Mouse (Mus musculus) kidney, adult 9 months (tissue): ENCODE measurements around the gene Immp2l.

Source experiments
- DNase-seq: peaks from one replicate; pipeline ENCODE4 v3.0.0; 2022

The Immp2l gene

DNA sequence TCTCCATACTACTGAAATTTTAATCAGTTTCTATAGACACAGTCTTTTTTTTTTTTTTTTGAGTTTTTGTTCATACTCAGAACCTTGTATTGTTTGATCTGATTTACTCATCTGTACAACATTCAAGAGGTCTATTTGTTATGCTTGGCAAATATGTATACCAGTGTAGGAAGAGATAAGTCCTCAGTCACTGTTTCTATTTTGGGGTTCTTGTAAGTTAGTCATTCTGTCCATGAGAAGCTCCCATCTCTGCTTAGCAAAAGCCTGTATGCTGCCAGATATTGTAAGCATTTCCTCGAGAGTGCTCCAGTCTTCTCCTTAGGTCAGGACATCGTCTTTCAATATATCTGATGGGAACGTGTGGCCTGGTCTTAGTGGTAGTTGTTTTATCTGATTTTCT lies 168.9 kb downstream of the Immp2l start:
- no peak for DNase-seq

DNA sequence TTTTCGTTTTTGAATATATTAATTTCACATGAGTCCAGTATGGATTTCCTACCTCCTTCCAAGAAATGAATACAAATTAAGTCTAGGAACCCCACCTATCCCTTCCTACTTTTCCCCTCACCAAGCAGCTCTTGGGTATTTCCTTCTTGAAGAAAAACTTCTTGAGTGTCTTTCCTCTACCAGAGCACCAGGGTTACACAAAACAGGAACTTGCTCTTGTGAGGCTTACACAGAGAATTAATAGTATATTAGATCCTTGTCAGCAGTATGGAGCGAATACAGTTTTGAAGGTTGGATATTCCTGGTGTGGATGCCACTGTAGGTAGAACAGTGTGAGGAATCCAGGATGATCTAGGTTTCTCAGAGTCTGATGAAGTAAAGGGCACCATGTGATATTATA lies 172.5 kb downstream of the Immp2l start:
- no peak for DNase-seq

DNA sequence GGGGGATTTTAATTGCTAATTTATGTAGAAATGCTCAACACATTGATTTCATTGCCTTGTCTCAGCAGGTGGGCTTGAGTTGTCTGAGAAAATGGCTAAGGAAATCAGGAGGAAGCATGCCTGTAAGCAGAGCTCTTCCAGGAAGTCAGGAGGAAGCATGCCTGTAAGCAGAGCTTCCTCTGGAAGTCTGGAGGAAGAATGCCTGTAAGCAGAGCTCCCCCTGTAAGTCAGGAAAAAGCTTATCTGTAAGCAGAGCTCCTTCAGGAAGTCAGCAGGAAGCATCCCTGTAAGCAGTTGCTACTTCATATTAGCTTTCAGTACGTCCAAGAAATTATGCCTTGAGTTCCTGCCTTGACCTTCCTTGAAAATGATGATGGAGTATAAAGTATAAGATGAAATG lies 191.3 kb downstream of the Immp2l start:
- no peak for DNase-seq

DNA sequence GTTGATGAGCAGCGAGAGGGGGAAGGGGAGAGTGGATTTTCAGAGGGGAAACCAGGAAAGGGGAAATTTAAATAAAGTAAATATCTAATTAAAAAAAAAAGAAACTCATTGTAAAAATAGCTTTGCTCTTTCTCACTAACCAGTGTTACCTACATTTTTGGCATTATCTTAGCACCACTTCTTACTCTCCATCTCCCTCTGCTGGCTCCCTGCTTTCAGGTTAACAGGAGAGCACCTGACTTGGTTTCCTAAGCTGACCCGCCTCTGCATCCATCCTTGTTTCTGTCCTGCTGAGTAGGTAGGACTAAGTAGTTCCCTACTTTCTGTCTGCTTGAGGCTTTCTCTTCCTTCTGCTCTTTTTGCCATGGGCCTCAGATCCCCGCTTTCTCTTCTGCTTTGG lies 198.0 kb downstream of the Immp2l start:
- no peak for DNase-seq

DNA sequence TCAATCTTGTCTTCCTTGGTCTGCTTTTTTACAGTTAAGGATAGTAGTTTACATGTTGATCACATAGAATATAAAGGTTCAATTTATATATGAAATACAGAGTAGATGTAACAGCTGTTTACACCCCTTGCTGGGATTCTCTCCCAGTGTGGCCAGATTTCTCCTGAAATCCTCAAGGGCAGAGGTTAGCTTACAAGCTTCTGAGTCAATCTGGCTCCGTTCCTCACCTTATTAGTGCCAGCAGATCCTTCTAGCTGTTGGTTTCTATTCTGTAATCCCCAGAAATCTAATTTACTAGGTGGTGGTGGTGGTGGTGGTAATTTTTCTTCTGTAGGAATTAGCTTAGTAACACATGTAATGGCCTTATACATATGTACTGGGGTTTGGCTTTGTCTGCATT lies 199.8 kb downstream of the Immp2l start:
- no peak for DNase-seq

DNA sequence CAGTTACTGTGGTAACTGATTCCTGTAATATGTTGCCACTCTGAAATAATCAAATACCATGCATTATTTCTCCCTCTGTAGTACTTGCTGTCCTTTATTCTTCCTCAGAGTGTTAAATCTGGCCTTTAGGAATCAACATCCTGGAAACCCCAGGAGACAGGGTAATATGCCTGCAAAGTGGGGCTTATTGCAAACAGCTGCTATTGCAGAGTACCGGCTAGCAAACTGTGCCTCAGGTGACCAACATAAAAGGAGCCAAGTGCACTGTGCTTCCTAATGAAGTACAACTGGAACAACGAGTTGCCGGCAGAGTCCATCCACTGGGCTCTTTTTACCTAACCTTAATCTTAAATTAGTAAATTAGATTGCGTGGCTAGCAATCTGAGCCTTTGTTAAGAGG lies 200.6 kb downstream of the Immp2l start:
- DNase-seq: no peak

DNA sequence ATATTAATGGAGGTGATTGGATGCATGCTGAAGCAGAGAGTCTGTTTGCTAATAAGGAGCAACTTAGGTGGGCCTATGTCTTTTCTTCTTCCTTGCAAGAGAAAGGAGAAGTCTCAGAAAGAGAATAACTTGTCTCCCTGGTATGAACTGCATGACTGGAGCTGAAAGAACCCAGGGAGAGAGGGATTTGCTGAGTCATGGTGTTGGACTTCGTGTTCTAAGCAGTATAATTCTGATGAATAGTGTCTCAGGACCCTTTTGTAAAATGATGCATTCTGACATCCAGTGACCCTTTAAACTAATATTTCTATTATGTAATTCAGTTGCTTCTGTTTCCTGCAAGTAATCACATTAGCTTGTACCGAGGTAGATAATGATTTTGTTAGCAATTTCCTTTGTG lies 208.1 kb downstream of the Immp2l start:
- DNase-seq: no peak

DNA sequence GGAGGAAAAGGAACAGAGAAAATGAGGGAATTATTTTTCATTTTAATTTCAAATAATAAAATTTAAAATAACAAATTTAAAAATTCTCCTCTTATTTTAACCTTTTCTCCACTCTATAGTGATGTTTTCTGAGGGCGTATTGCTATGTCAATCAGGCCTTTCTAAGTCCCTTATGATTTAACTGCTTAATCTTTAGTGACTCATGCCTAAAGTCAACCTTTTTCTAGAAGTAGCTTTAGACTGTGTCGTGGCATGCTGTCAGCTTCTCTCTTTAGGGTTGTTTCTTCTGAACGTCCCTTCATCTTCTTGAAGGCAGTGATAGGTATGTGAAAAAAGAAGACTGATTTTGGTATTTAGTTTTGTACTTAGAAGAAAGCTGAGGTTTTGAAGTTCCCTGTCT lies 214.0 kb downstream of the Immp2l start:
- no peak for DNase-seq

DNA sequence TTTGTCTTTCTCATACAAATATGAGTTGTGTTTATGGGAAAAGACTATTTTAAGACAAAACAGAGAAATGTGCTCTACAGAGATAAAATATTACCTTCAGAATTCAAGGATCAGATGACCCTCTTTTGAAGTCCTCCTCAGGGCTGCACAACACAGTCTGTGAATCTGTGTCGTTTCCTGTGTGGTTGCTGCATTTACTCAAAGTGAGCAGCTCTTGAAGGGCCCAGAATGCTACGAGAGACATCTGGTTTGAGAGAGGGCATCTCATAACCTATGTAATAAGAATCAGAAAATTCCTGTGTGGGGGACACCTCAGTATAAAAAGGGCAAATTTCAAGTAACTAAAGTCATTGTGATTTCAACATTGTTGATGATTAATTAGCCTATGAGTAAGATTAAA lies 217.3 kb downstream of the Immp2l start:
- DNase-seq: no peak

DNA sequence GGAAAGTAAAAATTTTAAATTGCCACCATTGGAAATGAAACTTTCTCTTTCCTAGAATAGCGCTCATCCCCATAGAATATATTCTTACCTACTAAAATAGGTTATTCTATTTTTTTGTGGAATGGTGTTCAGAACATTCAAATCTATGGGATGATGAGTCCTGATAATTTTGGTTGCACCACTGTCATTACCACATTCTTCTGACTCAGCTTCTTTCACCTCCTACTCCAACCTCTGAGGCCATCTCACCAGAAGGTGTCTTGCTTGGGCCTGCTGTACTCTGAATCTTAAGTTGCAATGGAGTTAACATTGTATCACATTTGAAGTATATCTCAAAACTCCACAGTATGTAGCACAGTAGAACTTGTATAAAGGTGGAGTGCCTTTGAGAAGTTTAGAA lies 224.4 kb downstream of the Immp2l start:
- DNase-seq: no peak

DNA sequence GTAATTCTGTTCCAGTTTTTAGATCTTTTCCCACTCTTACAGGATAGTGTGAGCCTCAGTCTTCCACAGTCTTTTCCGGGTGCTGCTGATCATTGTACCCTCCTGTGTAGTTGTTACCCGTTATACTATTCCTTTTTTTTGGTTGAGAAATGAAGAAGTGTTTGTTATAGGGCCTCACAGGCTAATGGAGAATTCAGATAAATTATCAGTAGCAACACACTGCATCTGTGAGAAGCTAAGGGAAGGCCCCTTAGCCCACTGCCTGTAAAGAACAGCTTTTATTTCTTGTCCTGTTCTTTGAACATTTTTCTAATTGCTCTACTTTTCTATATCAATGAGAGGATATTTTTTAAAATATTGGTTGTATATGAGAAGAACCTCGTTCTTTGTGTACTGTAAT lies 226.2 kb downstream of the Immp2l start:
- DNase-seq: no peak

DNA sequence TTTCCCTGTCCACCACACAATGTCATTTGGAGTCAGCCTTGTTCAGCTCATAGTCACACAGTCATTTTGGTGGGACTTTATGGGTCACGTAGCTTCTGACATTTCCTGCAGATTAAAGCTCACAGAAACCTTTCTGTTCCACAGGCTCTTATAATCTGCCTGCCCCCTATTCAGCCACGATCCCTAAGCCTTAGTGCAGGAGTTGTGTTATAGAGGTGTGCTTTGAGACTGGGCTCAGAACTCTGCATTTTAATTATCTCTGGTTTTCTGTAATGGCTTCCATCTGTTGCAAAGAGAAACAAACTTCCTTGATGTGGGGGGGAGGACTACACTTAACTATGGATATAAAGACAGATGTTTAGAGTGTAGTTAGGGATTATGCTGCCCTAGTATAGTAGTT lies 234.0 kb downstream of the Immp2l start:
- DNase-seq: no peak

DNA sequence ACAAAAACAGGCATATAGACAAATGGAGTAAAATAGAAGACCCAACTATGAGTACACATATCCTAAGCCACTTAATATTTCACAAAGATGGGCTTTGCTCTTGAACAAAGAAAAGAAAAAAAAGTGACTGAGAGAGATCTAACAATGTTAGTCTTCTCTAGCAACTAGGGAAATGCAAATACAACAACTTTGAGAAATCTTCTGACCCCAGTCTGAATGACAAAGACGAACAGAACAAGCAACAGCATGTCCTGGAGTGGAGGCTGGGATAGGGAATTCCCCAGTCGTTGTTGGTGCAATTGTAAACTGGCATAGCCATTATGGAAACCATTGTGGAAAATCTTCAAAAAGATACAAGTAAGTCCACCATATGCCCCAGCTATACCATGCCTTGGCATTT lies 235.7 kb downstream of the Immp2l start:
- no peak for DNase-seq

DNA sequence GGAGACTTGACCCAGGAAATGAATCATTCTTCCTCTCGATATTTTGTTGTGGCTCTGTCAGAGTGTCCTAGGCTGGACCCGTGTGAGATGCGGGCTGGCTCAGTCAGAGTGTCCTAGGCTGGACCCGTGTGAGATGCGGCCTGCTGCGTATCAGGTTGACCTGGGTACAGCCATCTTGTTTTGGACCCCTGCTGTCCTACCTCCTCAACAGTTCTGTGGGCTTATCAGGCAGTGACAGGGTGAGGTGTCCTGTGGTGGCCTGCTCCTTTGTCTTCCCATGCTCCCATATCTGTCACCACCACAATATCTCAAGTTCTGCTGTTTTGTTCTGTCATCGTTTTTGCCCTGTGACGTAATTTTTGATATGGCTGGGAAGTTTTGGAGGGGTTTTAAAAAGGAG lies 250.2 kb downstream of the Immp2l start:
- no peak for DNase-seq

DNA sequence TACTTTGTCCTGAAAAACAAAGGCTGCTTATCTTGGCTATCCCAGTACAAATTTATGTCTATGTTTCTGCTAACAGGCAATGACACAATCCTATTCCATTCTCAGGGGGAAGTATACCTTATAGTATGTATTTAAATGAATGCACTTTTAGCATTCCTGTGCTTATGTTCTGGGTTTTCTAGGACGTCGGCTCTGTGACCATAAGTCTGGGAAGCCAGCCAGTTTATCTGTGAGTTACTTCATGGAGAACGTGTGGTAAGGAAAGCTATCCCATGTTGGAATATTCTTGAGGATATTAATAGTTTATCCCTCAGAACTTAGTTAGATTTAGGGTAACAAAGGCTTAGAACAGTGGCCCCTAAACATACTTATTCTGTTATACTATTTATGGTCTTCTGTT lies 251.5 kb downstream of the Immp2l start:
- no peak for DNase-seq

DNA sequence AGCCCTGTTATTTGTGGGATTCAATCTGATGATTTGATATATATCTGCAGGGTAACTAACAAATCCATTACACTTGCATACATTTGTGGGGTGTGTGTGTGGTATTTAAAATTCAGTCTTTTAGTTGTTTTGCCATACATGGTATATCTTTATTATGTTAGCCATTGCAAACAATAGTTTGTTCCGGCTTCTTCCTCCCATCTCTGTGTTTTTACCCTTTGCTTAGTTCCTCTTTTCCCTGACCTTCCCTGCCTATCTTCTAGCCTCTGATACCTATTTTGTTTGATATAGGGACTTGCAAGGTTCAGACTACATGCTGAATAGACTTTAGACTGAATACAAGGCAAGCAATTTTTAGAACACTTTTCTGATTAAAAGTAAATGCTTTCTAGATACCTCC lies 254.0 kb downstream of the Immp2l start:
- DNase-seq: no peak

DNA sequence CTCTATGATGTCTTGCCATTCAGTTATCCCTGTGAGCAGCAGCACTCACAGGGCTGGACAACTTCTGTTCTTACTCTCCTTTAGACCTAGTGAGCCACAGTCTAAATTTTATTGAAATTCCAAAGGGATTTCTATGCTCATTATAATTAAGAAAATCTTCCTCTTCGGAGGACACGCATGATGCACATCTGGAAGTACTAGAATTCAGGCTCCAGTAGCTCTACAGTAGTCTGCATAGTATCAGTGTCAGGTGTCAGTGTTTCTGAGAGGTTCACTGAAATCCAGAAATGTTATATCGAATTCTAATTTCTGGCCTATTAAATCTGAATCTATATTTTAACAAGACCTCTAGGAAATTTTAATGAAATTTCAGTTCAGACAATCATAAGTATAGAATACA lies 265.2 kb downstream of the Immp2l start:
- no peak for DNase-seq

DNA sequence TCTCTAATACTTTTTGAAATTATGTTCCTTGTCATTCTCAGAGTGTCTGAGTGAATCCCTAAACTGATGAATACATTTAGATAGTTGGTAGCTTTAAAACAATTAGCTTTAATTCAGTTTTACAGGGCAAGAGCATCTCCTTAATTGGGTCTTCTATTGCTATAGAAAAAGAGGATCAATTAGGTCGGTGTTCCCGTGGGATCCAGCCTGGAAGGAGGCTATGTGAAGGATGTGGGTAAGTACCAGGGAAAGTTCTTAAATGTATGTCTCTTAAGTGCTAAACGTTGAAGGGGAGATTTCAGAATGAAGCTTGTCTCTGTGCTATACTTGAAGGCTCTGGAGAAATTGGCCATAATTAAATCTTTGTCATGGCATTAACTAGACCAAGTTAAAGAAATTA lies 283.1 kb downstream of the Immp2l start:
- no peak for DNase-seq

DNA sequence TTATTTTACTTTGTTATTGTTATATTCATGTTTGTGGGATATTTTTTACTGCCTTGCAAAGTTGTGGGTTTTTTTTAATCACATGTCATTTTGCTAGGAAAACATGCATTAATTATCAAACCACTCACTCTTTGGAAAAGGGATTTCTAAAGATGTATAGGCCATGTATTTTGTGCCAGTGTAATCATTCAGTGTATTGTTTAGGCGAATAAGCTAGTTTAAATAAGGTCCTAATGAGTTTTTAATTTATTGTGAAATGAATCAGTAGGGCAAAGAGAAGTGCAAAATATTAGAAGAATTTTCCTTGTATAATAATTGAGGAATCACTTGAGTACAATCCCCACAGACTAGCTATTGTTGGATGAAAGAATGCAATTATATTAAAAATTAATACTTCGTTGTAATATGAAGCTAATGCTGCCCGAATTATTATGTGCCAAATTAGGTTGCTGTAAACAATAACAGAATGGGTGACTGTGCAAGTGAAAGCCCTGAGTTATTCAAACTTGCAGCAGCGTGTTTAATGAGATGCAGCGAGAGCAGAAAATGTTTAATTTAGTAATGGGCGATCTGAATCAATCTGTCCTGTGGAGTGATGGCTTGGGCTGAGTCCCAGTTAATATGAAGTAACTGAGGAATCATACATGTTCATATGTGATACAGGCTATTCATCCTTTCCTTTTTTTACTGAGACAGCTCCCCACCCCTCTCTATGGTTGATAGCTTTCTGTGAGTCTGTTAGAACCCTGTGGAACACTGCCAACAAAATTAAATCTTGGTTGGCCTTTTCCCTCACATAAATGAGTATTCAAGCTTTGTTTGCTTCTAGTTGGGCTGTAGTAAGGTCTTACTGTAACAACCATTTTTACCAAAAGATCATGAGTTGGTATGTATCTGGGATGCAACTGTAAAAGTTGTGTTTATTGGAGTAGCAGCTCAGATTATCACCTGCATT lies 285.1 kb downstream of the Immp2l start:
- DNase-seq: no peak

DNA sequence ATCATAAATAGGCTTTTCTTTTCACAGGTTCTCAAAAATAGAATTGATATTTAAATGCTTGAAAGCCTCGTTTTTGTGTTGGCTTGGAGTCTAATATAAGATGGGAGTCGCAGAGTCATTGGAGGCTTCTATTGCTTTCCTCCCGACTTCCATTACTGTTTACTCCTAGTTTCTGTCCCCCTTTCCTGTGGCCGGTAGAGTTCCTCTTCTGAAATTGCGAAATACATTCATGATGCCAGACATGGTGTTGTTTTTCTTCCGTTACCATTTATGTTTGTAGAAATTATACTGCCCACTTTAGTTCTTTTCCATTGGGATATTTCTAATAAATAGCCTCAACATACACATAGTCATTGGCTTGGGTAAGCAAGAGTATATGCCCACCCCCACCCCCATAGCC lies 289.5 kb downstream of the Immp2l start:
- DNase-seq: no peak

DNA sequence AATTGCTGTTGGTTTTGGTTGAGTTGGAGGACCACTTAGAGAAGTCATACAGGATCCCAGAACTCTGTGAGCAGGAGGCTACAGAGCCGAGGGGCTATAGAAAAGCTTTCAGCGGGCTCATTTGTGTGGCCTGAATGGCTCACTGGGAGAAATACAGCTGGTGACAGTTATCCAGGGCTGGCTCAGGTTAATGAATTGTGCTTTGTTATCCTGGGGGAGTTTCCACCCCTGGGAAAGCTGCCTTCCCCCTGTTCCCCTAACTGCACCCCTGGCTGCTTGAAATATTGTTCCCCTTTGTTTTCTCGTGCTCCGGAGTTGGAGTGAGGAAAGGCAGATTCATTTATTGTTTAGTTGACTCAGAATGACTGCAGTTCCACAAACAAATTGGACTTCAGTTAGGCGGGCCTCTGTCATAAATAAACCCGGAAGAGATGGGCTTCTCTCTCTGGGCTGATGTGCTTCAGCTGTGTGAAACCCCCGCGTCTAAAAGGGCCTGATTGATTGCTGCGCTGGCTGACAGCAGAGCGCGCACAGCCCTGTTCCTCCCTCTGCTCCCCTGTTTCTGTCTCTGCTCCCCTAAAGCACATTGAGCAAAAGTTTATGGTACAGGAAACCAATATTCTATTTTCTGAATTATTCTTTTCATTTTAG lies 291.0 kb downstream of the Immp2l start:
- DNase-seq: no peak

DNA sequence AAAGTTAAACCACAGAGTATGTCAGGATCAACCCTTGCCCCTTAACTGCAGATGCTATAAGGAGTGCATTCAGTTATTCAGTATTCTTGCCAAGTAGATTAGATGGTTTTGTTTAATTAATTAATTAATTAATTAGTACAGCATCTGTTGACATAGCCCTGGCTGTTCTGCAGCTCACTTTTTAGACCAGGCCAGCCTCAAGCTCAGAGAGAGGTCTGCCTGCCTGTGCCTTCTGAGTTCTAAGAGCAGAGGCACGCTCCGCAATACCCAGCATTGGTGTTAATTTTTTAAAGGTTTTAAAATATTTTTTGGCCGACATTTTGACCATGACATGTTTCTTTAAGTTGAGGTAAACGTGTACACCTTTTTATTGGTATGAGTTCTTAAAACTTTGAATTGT lies 292.0 kb downstream of the Immp2l start:
- DNase-seq: no peak

DNA sequence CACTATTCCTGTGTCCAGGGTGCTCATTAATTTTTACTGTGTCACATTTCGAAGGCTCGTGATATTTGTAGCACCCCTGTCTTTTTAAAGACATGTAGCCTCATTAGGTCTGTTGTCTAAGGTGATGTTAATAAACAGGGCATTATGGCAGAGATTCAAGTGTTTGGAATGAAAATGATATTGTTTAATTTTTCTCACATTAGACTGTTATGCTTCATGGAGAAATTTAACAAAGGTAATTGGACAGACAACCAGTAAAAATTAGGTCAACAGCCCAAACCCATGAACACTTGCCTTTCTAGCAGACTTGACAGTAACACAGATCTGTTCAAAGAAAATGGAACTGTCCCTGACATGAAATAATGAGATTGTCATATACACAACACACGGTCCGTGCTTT lies 292.5 kb downstream of the Immp2l start:
- no peak for DNase-seq

DNA sequence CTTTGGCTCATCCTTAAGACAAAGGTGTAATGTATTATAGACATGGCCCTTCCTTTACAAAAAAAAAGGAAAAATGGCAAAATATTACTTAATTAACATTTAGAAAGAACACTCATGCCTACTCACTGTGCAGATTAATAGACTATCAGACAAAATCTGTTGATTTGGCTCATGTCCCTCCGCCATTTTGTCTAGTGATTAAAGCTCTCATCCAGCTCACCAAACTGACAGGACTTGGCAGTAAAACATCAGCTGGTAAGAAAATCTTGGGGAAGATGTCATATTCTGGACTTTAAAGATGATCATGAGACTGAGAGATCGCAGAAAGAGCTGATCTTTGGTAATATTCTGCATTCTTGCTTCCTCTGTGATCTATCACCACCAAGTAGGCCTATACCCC lies 293.5 kb downstream of the Immp2l start:
- DNase-seq: no peak

DNA sequence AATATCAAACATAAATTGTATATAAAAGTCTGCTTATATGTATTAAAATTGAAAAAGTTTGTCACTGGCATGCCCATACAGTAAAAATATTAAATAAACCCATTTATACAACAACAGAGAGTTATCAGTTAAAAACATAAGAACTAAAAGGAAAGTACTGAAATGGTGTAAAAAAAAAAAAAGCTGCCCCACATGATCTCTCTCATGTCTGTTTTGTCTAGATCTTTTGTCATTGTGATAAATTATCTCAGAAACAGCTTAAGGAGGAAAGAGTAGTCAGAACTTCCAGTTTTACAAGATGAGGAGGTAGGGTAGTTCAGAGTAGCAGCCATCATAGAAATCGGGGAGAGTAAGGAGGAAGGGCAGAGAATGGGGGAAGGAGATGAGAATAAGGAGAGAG lies 298.1 kb downstream of the Immp2l start:
- no peak for DNase-seq
